Mouse (Mus musculus): ENCODE measurements around the gene Ly6c2. TPM values are rescaled to one million over a fixed set of nuclear protein-coding genes. Genes with fewer than 3 reads are reported as not detected.

The Ly6c2 gene
- polyA plus RNA-seq (2017; shearing (Covaris generic)), result 15.3 TPM

DNA sequence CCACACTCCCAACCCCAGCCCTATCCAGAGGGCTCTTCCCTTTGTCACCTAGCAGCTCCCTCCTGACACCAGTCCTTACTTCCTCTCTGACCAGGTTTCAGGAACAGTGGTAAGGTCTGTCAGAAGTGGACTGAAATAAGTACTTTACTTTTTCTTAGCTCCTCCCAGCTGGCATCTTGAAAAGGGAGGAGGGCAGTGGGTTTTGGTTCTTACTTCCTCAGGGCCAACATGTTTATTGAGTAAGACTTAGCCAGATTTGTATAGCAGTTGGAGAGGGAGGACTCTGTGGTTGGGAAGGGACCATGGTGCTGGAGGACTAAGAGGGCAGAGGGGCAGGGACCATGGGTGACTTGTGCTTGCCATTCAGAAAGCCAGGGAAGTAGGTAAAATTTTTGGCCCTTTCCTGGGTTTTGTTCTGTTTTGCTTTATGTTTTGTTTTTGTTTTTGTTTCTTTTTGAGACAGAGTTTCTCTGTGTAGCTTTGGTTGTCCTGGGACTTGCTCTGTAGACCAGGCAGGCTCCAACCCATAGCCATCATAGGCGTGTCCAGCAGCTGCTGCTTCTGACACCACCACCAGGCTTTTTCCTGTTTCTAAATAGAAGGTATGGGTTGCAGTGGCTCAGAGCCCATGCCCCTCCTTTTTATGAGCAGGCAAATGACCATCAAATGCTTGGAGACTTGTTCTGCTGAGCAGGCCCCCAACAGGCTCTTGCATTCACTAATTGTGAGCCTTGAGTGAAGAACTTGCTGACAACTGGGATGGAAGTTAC, at the start of gene Ly6c2:
TSS of gene Ly6c2 (minus strand) at position 110 of the 770 bp plus-strand sequence.

DNA sequence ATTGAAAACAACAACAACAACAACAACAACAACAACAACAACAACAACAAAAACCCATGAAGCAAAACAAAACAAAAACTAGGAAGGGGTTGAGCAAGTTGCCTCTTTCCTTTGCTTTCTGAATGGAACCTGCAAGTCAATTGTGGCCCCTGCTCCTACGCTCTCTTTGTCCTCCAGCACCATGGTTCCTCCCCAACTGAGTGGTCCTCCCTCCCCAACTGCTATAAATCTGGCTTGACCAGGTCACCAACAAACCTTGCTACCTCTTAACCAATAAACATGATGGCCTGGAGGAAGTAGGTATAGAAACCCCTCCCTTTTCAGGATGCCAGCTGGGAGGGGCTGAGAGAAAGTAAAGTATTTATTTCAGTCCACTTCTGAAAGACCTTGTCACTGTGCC, 43.2 kb upstream of the Ly6c2 start, which contains the start of gene Ly6g:
TSS of gene Ly6g (plus strand) at position 301 of the 400 bp plus-strand sequence.

Other genes with a start within 250 kb of the Ly6c2 start
- 3.0 TPM for gene 2010109I03Rik, start 214.9 kb downstream of the Ly6c2 start, polyA plus RNA-seq (2017; shearing (Covaris generic))
- 1.1 TPM for gene Ly6i, start 128.5 kb downstream of the Ly6c2 start, polyA plus RNA-seq (2017; shearing (Covaris generic))
- 888 TPM for gene Ly6a, start 113.9 kb downstream of the Ly6c2 start, polyA plus RNA-seq (2017; shearing (Covaris generic))
- 478 TPM for gene Ly6c1, start 63.1 kb downstream of the Ly6c2 start, polyA plus RNA-seq (2017; shearing (Covaris generic))
- not detected for gene Ly6g, start 43.3 kb upstream of the Ly6c2 start, polyA plus RNA-seq (2017; shearing (Covaris generic))
- not detected for gene BC025446, start 104.4 kb upstream of the Ly6c2 start, polyA plus RNA-seq (2017; shearing (Covaris generic))
- gene Ly6f, start 156.5 kb upstream of the Ly6c2 start, polyA plus RNA-seq (2017; shearing (Covaris generic)), result not detected